Mouse (Mus musculus): ENCODE results near the gene Pcgf6.
"Not testable (repeated sequence)": the region's sequence is repeated elsewhere in the genome, so short reads cannot be mapped to it uniquely, and the experiment has no call there.

Gene Pcgf6

GRCm38 (mm10) chr19:47024954-47025353 lies 25.8 kb downstream of the Pcgf6 start:
- DNase-seq: no peak

- DNase-seq: no peak
Observed at GRCm38 (mm10) chr19:47023546-47023945, 27.2 kb downstream of the Pcgf6 start.

DNA sequence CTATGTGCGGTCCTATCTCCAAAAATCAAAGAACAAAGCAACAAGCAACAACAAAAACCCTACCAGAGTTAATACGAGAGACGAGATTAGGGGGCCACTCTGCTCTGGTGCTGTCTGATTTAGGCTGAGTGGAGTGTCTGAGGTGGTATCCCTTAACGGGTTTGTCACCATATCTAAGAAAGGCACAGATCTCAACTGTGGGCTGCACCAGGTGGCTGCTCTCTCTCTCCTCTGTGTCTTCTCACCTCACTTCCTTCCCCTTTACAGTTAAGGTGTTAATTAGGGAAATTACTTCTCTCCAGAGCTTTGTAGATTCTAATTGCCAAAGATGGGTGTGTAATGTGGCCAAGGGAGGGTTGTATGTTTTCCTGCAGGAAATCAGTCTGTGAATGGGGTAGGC lies 28.0 kb downstream of the Pcgf6 start:
- no peak for DNase-seq

GRCm38 (mm10) chr19:47019326-47019725 lies 31.4 kb downstream of the Pcgf6 start:
- no peak for DNase-seq

DNA sequence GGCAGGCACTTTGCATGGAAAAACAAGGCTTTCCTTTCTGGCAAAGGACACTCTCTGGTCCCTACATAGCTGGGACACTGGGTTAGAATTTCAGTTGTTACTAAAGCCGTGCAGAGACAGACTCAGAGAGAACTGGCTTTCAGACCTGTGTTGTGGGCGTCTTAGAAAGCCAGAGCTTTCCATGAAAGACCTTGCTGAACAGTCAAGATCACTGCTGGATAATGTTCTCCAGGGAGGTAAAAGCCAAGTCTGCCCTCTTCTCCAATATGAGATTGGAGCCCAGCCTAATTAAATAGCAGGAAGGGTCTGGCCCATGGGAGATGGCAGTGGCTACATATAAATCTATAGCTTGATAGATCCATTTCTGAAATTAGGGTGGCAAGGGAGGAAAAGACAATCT lies 32.4 kb downstream of the Pcgf6 start:
- no peak for DNase-seq

- DNase-seq: no peak
Observed at GRCm38 (mm10) chr19:47017831-47018230, 32.9 kb downstream of the Pcgf6 start.

DNA sequence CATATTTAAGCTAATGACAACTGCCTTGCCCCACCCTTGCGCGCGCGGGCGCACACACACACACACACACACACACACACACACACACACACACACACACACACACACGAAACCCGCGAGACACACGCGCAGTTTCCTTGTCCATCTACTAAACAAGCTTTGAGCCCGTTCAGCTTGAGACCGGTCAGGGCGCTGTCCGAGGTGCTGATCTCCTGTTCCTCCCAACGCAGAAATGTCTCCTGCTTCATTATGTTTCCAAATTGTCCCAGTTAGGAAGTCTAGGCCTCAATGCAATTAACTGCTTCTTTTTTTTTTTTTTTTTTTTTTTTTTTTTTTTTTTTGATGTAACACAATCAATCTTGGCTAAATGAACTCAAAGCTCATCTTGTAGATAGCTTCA lies 34.2 kb downstream of the Pcgf6 start:
- DNase-seq: no peak

- no peak for DNase-seq
Observed at GRCm38 (mm10) chr19:47015965-47016364, 34.7 kb downstream of the Pcgf6 start.

DNA sequence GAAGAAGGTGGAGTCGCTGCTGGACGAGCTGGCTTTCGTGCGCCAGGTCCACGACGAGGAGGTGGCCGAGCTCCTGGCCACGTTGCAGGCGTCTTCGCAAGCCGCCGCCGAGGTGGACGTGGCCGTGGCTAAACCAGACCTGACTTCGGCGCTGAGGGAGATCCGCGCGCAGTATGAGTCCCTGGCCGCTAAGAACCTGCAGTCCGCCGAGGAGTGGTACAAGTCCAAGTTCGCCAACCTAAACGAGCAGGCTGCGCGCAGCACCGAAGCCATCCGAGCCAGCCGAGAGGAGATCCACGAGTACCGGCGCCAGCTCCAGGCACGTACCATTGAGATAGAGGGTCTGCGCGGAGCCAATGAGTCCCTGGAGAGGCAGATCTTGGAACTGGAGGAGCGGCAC lies 35.3 kb downstream of the Pcgf6 start:
- DNase-seq: peak; percentile 63

- peak; percentile 84 for DNase-seq
Observed at GRCm38 (mm10) chr19:47014447-47015381, 36.0 kb downstream of the Pcgf6 start, which contains the start of the genes Ina and Nt5c2. Gene Ina, plus strand, starts transcription at chr19:47014698. Gene Nt5c2, minus strand, starts transcription at chr19:47015153.

GRCm38 (mm10) chr19:47014159-47014446 lies 36.6 kb downstream of the Pcgf6 start:
- peak; percentile 58 for DNase-seq

DNA sequence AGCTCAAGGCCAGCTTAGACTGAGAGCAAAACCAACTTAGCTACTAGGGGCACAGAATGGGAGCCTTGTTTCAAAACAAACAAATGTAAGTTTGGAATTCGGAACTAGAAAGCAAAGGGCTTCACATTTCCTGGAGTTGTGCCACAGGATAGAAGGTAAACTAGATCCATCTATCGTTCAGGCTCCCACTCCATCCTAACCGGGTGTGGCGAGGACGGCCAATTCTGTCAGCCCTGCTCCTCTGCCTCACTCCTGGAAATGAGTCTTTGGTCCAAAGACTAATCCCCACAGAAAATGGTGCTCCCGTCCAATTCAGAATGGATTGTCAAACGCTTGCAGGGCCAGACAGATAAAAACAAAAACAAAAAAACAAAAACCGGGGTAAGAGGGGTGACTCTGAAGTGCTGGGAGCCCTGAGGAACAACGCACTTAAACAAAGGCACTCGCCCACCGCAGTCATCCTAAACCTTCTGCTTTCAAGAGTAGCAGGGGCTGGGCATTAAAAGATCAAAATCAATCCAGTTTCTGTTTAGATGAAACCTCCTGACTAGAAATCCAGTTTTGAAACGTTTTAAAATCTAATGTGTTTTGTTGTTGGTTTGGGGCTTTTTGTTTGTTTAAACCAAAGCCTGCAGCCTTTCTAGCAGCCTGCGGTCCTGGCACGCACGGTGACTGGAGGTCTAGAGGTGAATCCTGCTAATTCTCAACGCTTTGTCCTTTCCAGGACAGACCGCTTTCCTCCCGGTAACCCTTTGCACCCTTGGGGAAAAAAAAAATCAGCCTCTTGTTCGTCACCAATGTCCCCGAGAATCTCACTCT lies 37.2 kb downstream of the Pcgf6 start:
- DNase-seq: no peak

DNA sequence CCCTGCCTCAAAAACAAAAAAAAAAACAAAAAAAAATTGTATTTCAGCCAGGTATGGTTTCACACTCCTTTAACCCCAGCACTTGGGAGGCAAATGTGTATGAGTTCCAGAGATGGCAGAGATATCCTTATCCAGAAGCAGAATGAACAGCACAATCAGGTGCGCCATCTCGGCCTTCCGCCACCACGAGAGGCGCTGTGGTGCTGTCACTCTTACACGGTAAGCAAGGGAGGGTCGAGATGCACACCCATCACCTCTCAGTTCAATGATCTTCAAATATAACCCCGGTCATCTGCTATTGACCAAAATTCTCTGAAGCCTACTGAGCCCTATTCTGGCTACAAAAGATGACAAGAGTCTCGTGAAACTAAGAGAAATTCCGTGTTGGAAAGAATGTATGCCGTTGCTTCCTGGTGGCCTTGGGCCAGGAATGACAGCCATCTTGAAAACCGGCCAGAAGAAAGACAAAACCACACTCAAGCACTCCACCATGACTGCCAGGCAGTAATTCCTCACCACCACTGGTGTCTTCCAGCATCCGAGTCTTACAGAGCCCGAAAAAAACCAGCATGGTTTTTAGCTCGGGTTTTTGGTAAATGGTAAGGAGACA lies 38.1 kb downstream of the Pcgf6 start:
- DNase-seq: peak; percentile 63

DNA sequence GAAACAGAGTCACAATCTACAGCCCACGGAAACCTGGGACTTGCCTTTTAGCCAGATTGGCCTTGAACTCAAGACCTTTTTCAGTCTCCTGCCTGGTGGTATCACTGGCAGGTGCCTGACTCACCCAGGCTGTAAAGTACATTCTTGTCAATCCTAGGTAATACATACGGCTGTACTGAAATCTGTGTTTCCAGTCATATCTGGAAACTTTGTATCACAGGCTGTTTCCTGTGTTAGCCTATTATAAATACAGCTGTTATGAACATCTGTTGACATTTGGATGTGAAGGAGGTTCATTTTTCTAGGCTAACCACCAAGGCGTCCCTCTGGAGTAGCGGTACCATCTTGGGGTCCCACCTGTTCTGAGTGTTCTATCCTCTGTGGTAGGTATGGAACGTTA lies 40.8 kb downstream of the Pcgf6 start:
- DNase-seq: no peak

GRCm38 (mm10) chr19:47009420-47009819 lies 41.3 kb downstream of the Pcgf6 start:
- no peak for DNase-seq

DNA sequence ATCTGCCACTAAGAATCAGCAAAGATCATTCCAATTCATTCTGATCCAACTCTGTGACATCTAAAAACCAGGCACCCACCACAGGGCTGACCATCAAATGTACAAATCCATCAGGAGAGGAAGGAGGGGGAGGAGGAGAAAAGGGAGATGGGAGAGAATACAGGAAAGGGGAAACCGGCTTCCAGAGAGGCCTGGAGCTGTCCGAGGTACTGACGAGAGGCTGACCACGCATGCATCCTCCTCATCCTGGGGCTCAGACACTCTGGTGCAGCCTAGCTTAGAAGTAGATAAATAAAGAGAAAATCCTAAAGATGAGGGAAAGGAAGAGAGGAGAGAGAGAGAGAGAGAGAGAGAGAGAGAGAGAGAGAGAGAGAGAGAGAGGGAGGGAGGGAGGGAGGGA lies 44.4 kb downstream of the Pcgf6 start:
- no peak for DNase-seq

DNA sequence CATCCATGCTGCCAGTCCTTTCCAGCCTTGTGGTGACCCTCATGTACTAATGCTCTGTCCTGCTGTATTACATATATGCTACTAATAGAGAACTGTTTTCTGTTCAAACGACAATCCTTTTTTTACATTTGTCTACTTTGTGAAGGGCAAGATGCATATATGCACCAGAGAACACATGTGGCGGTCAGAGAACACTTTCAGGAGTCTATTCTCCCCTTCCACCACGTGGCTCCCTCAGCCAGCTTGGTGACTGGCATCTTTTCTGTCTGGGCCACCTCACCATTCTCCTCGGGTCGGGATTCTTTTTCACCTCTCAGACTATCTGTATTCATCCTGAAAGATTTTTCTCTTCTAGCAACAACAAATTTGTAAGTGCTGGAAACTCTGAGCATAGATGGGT lies 44.8 kb downstream of the Pcgf6 start:
- no peak for DNase-seq

DNA sequence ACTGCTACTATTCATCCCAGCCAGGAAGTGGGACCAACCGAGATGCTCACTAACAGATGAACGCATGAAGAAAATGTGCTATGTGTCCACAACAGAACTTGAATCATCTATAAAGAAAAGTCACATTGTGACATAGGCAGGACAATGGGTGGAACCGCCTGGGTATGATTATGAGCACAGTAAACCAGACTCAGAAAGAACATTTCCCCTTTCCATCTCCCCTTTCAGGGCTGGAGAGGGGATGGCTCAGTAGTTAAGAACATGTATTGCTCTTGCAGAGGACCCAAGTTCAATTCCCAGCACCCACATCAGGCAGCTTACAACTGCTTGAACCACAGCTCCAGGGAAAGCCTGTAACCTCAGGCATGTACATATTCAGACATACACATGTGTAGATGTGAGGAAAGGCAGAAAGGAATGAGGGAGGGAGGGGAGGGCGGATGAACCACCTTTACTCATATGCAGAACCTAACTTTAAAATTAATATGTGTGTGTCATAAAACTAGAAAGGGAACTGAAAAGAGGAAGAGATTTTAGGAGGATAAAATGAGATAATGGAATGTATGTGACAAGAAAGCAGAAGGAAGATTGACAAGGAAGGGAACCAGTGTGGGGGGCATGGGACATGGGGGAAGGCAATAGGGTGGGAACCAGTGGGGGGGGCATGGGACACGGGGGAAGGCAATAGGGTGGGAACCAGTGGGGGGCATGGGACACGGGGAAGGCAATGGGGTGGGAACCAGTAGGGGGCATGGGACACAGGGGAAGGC lies 46.8 kb downstream of the Pcgf6 start:
- no peak for DNase-seq

GRCm38 (mm10) chr19:47000357-47000756 lies 50.3 kb downstream of the Pcgf6 start:
- DNase-seq: not testable (repeated sequence)

DNA sequence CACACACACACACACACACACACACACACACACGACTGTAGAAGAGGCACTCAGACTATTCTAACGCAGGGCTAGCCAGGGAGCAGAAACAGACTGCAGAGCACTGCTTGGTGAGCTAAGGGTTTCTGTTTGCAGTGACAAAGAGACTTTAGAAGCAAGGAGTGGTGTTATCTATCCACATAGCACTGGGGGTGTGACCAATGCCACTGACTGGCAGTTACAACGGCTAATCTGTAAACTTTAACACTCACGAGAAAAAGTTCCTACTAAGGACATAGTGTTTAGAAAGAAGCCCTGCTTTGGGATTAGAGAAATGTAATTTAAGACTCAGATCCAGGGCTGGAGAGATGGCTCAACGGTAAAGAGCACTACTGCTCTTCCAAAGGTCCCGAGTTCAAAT lies 51.0 kb downstream of the Pcgf6 start:
- DNase-seq: no peak

- DNase-seq: no peak
Observed at GRCm38 (mm10) chr19:46998953-46999352, 51.8 kb downstream of the Pcgf6 start.

- peak; percentile 62 for DNase-seq
Observed at GRCm38 (mm10) chr19:46998168-46998870, 52.4 kb downstream of the Pcgf6 start.
